ENCODE assay signal across 9 mouse cellular contexts in genomic region chr15:85612660-85613357, GRCm38 (mm10). TPM values are rescaled to one million over a fixed set of nuclear protein-coding genes. Genes with fewer than 3 reads are reported as not detected.
DNase-seq lines count a peak whose midpoint lies in the region; ATAC-seq lines count a peak whose summit lies in the region.
"Had no signal": no experiment of that assay in that cellular context is flagged by ENCODE, and none has a peak within 500 bp of the region (broad histone marks: within the 10 kb centered on the region; RNA-seq: fewer than 3 reads in every experiment).

No protein-coding gene starts in this region.

- ATAC-seq in erythroid progenitor cell, adult 5-6 weeks (replicated peaks; ENCODE audit: low FRiP score, poor library complexity, severe bottlenecking): peak; percentile 61; the same call in 1 of the 2 replicates
- ATAC-seq in monocyte, adult 5-6 weeks (replicated peaks; ENCODE audit: insufficient number of reproducible peaks, low FRiP score, low TSS enrichment, poor library complexity, severe bottlenecking): 0 out of 2 replicates have a peak, but pooled peaks have one; percentile 33

- DNase-seq in cerebellum, adult 9-10 months: peak; percentile 69
- DNase-seq in cerebellum, adult 11-12 months: no peak
- DNase-seq in ovary, postnatal 36 days (ENCODE audit: low spot score): peak; percentile 30
- DNase-seq in ovary, postnatal 10 days (ENCODE audit: low spot score): no peak
- DNase-seq in kidney, postnatal 25 days: peak; percentile 79 to 82
- no peak for DNase-seq in frontal cortex, postnatal 10 days (ENCODE audit: low spot score in 2 of 2)

RNA-seq across cellular contexts. Expression of gene Wnt7b, which starts 30.5 kb away (rescaled TPM):
- total RNA-seq in erythroid progenitor cell, adult 5-6 weeks (2015; ENCODE audit: low replicate concordance): not detected in 2 replicates
- total RNA-seq in erythroid progenitor cell, adult 5-6 weeks (2017; ENCODE audit: low replicate concordance): not detected in 2 replicates
- total RNA-seq in monocyte, adult 5-6 weeks (2017): not detected in 3 replicates
- total RNA-seq: hematopoietic stem cell, adult 5-6 weeks had no signal

Comparison
In these comparisons a context has a peak if more than half of its experiments do, and no peak if none do; other contexts are left out.
1. DNase-seq: peak in cerebellum, adult 9-10 months (single experiment), ovary, postnatal 36 days (single experiment) and kidney, postnatal 25 days (2 of 2); none in cerebellum, adult 11-12 months (single experiment), ovary, postnatal 10 days (single experiment) and frontal cortex, postnatal 10 days (0 of 2).